Mouse (Mus musculus) lung, postnatal 0 days (tissue): ENCODE measurements at regions not wholly inside any gene's neighbourhood (a gene's known extent, or its start where the extent isn't known, plus 50 kb on each side); places are given as distances from the start of the nearest gene placed in this dataset.

Experiments used
- CTCF ChIP-seq: IDR thresholded peaks from 2 replicates; pipeline ENCODE4 v1.5.1; 2016; ENCODE audit warnings: antibody characterized with exemption, mild to moderate bottlenecking
- EP300 ChIP-seq: IDR thresholded peaks from 2 replicates; pipeline ENCODE4 v1.6.1; 2016; ENCODE audit warnings: antibody characterized with exemption, mild to moderate bottlenecking, control low read depth

- TF ChIP-seq EP300 = no peak
- no peak for TF ChIP-seq CTCF
These were observed 247.6 kb upstream of the Wscd1 start for GRCm38 (mm10) chr11:71502156-71502555.
